Mouse (Mus musculus): ENCODE results near the gene Klhl9.

GRCm38 (mm10) chr4:88683812-88684211 lies 38.5 kb downstream of the Klhl9 start, which contains the start of gene Ifna2:
- TF ChIP-seq POLR2A (IDR thresholded peaks at IDR 0.05; ENCODE audit: low read depth, low read length) = no peak
- no peak for TF ChIP-seq CTCF (IDR thresholded peaks at IDR 0.05; ENCODE audit: extremely low read depth, insufficient read depth, insufficient read length, insufficient replicate concordance)
